Mouse (Mus musculus): ENCODE results near the gene Adamtsl1. TPM values are rescaled to one million over a fixed set of nuclear protein-coding genes. Genes with fewer than 3 reads are reported as not detected.

The Adamtsl1 gene
- polyA plus RNA-seq, 1 experiment from 2014 or later, result 33.3 TPM

DNA sequence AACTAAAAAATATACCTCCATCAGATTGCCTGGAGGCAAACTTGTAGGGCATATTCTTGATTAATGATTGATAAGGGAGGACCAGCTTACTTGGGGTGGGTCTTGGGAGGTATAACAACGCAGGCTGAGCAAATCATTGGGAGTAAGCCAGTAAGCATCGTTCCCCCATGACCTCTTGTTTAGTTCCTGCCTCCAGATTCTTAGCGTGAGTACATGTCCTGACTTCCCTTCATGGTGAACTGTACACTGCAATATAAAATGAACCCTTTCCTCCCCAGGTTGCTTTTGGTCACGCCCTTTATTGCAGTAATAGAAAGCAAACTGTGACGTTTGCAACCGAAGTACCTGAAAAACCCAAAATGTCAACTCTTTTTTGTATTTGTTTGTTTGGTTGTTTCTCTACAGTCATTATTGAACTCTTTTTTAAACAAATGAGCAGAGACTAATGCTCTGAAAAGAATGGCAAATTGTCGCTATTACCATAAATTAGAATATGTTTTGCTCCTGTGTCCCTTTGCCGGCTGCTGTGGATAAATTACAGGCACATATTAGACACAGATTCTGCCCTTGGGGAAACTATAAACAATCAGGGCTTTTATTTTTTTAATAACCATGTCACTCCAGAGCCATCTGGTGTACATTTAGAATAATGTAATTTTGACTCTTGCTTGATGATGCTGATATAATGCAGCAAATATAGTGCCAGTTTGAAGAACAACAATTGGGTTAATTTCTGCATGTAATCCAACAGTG, 310.2 kb downstream of the Adamtsl1 start:
- no peaks in the 10 kb centered on the region for H3K4me1 ChIP-seq (ENCODE audit: control insufficient read depth, insufficient read depth, low read length)
- ATAC-seq (ENCODE audit: insufficient number of reproducible peaks, insufficient read depth, low FRiP score, low read depth), result no peak
- no peak overlapping the region for H3K4me3 ChIP-seq (ENCODE audit: low read depth, low read length)
- 64% methylated on average over 8 of the region's 8 CpGs for WGBS
- H3K9ac ChIP-seq (replicated peaks; ENCODE audit: low read depth, low read length), result no peak overlapping the region
- H3K27ac ChIP-seq (ENCODE audit: low read length), result no peak overlapping the region
- no peak overlapping the region for H3K4me2 ChIP-seq (replicated peaks; ENCODE audit: low read depth, low read length)
- no peaks in the 10 kb centered on the region for H3K9me3 ChIP-seq (ENCODE audit: control insufficient read depth, low read depth, low read length)
- H3K36me3 ChIP-seq (ENCODE audit: control insufficient read depth, insufficient read depth, low read length), result no peaks in the 10 kb centered on the region
- no peaks in the 10 kb centered on the region for H3K27me3 ChIP-seq (ENCODE audit: control insufficient read depth, insufficient read depth, low read length)

DNA sequence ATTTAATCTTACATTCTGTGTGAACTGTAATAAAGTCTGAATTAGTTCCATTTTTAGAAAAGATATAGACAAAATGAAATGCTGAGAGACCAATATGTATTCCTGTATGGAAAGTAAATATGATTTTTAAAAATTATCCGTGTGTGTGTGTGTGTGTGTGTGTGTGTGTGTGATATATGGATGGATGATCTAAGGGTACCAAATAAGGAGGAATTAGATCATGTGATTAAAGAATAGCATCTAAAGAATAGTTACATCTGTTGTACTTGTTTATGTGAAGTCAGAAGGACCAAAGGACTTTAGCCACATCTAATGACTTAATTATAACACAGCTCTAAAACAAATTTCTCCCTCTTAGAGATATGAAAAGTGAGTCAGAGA, 310.7 kb downstream of the Adamtsl1 start:
- no peaks in the 10 kb centered on the region for H3K27me3 ChIP-seq (ENCODE audit: control insufficient read depth, insufficient read depth, low read length)

DNA sequence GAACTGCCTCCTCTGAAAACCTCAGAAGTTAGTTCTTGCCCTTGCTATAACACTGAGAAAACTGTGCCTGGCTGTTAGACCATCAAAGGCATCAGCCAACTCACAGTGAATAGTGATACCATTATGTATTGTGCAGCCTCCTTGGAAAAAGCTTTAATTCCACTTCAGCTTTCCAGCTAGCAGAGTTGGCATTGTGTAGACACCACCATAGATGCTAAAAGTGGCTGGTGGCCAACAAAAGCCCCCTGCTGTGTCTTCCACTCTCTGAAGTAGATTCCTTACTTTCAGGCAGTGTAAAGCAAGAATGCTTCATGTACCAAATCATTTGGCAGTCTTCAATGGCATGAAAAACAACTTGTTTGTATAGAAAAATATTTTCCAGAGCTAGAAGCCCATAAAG, 323.1 kb downstream of the Adamtsl1 start:
- ATAC-seq (ENCODE audit: insufficient number of reproducible peaks, insufficient read depth, low FRiP score, low read depth), result no peak
- Histone ChIP-seq H3K4me3 (ENCODE audit: low read depth, low read length) (no peak overlapping the region), H3K9ac (replicated peaks; ENCODE audit: low read depth, low read length) (no peak overlapping the region), H3K27me3 (ENCODE audit: control insufficient read depth, insufficient read depth, low read length) (no peaks in the 10 kb centered on the region), H3K27ac (ENCODE audit: low read length) (no peak overlapping the region), H3K4me1 (ENCODE audit: control insufficient read depth, insufficient read depth, low read length) (0 out of 2 replicates have a peak, but pooled peaks cover 4% of the 10 kb centered on the region), H3K9me3 (ENCODE audit: control insufficient read depth, low read depth, low read length) (no peaks in the 10 kb centered on the region), H3K36me3 (ENCODE audit: control insufficient read depth, insufficient read depth, low read length) (no peaks in the 10 kb centered on the region), H3K4me2 (replicated peaks; ENCODE audit: low read depth, low read length) (no peak overlapping the region)

More for the DNA sequence above, 310.7 kb downstream of the Adamtsl1 start:
- no peaks in the 10 kb centered on the region for H3K4me1 ChIP-seq (ENCODE audit: control insufficient read depth, insufficient read depth, low read length)
- H3K9ac ChIP-seq (replicated peaks; ENCODE audit: low read depth, low read length), result no peak overlapping the region
- no peak overlapping the region for H3K27ac ChIP-seq (ENCODE audit: low read length)
- WGBS, result 87% methylated on average over 1 of the region's 1 CpGs
- H3K4me3 ChIP-seq (ENCODE audit: low read depth, low read length), result no peak overlapping the region
- no peak for ATAC-seq (ENCODE audit: insufficient number of reproducible peaks, insufficient read depth, low FRiP score, low read depth)
- H3K36me3 ChIP-seq (ENCODE audit: control insufficient read depth, insufficient read depth, low read length), result no peaks in the 10 kb centered on the region
- no peak overlapping the region for H3K4me2 ChIP-seq (replicated peaks; ENCODE audit: low read depth, low read length)
- no peaks in the 10 kb centered on the region for H3K9me3 ChIP-seq (ENCODE audit: control insufficient read depth, low read depth, low read length)

DNA sequence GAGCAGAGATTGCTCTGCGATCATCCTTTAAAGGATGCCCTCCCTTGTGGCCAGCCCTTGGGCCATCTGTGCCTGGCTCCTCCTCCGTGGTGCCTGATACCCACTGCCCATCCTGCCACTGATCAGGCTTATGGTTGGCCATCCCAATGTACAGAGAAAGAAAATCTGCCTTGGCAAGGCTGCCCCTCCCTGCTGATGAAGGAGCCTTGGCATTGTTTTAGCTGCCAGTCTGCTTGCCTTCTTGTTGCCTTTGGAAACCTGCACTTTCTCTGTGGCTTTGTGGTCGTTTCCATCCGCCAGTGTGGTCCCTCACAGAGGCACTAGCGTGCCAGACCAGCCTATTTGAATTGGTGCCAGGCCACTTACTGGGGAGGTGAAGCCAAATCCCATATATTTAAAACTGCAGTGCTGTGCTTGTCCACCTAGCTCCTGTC, 323.6 kb downstream of the Adamtsl1 start:
- no peaks in the 10 kb centered on the region for H3K36me3 ChIP-seq (ENCODE audit: control insufficient read depth, insufficient read depth, low read length)
- H3K9ac ChIP-seq (replicated peaks; ENCODE audit: low read depth, low read length), result no peak overlapping the region
- no peak overlapping the region for H3K4me2 ChIP-seq (replicated peaks; ENCODE audit: low read depth, low read length)
- H3K4me3 ChIP-seq (ENCODE audit: low read depth, low read length), result no peak overlapping the region
- 49% methylated on average over 5 of the region's 5 CpGs for WGBS
- no peaks in the 10 kb centered on the region for H3K9me3 ChIP-seq (ENCODE audit: control insufficient read depth, low read depth, low read length)
- no peaks in the 10 kb centered on the region for H3K27me3 ChIP-seq (ENCODE audit: control insufficient read depth, insufficient read depth, low read length)
- 0 out of 2 replicates have a peak, but pooled peaks cover 4% of the 10 kb centered on the region for H3K4me1 ChIP-seq (ENCODE audit: control insufficient read depth, insufficient read depth, low read length)
- H3K27ac ChIP-seq (ENCODE audit: low read length), result no peak overlapping the region
- ATAC-seq (ENCODE audit: insufficient number of reproducible peaks, insufficient read depth, low FRiP score, low read depth), result no peak

DNA sequence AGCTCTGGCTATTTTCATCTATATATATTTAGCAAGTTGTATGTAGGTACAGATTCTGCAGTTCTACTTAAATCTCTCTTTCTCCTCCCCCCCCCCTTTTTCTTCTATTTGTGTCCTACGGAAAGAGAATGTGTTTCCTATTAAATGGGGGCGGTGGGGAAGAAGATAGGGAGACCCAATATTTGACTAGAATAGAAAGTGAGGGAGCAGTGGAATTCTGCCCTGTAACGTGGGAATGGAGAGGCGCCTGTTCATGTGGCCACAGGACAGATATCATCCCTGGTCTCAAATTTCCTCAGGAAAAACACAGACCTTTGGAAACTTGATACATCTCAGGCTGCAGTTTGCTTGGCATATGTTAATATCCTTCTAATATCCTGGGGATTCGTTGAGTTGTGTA, 324.1 kb downstream of the Adamtsl1 start:
- Histone ChIP-seq H3K9ac (replicated peaks; ENCODE audit: low read depth, low read length) (no peak overlapping the region), H3K27me3 (ENCODE audit: control insufficient read depth, insufficient read depth, low read length) (no peaks in the 10 kb centered on the region), H3K4me2 (replicated peaks; ENCODE audit: low read depth, low read length) (no peak overlapping the region), H3K4me1 (ENCODE audit: control insufficient read depth, insufficient read depth, low read length) (0 out of 2 replicates have a peak, but pooled peaks cover 4% of the 10 kb centered on the region), H3K27ac (ENCODE audit: low read length) (no peak overlapping the region), H3K9me3 (ENCODE audit: control insufficient read depth, low read depth, low read length) (no peaks in the 10 kb centered on the region), H3K36me3 (ENCODE audit: control insufficient read depth, insufficient read depth, low read length) (no peaks in the 10 kb centered on the region), H3K4me3 (ENCODE audit: low read depth, low read length) (no peak overlapping the region)
- no peak for ATAC-seq (ENCODE audit: insufficient number of reproducible peaks, insufficient read depth, low FRiP score, low read depth)
- WGBS, result 37% methylated on average over 5 of the region's 5 CpGs

DNA sequence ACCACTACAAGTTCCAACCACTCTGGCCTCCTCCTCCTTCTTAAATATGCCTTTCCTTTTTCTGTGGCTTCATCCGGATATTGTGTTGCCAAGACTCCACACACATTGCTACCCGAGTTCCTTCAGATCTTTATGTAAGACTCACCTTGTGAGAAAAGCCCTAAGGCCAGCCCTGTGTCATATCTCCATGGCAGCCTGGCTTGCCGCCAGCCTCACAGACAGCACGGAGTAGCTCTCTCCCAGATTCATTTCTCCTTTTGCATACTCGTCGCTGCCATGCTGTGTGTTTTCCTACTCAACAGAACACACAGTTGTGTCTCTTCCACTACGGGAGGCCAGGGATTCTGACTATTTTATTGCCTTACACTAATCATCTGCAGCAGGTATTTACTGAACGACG, 328.1 kb downstream of the Adamtsl1 start:
- H3K9me3 ChIP-seq (ENCODE audit: control insufficient read depth, low read depth, low read length), result no peaks in the 10 kb centered on the region
- no peak overlapping the region for H3K4me2 ChIP-seq (replicated peaks; ENCODE audit: low read depth, low read length)
- 0 out of 2 replicates have a peak, but pooled peaks cover 4% of the 10 kb centered on the region for H3K4me1 ChIP-seq (ENCODE audit: control insufficient read depth, insufficient read depth, low read length)
- no peak overlapping the region for H3K27ac ChIP-seq (ENCODE audit: low read length)
- no peak overlapping the region for H3K9ac ChIP-seq (replicated peaks; ENCODE audit: low read depth, low read length)
- H3K36me3 ChIP-seq (ENCODE audit: control insufficient read depth, insufficient read depth, low read length), result no peaks in the 10 kb centered on the region
- 64% methylated on average over 9 of the region's 9 CpGs for WGBS
- no peaks in the 10 kb centered on the region for H3K27me3 ChIP-seq (ENCODE audit: control insufficient read depth, insufficient read depth, low read length)
- H3K4me3 ChIP-seq (ENCODE audit: low read depth, low read length), result no peak overlapping the region
- no peak for ATAC-seq (ENCODE audit: insufficient number of reproducible peaks, insufficient read depth, low FRiP score, low read depth)

DNA sequence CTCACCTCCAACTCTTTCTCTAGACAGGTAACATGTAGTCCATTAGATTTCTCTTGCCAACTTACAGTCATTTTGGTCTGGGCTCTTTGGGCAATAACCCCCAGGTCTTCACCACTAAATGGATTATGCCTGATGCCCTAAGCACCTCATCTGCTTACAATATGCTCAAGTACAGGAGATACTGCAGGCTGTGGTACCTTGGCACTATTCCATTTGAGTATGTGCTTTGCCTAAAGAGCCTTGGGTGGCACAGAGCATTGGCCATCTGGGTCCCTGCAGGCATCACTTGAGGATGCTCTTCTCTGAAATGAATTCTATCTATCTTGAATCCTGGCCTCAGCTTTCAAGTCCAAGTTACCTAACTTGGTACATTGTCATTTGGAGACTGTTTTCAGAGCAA, 330.4 kb downstream of the Adamtsl1 start:
- no peaks in the 10 kb centered on the region for H3K4me1 ChIP-seq (ENCODE audit: control insufficient read depth, insufficient read depth, low read length)
- no peak overlapping the region for H3K9ac ChIP-seq (replicated peaks; ENCODE audit: low read depth, low read length)
- no peaks in the 10 kb centered on the region for H3K9me3 ChIP-seq (ENCODE audit: control insufficient read depth, low read depth, low read length)
- H3K36me3 ChIP-seq (ENCODE audit: control insufficient read depth, insufficient read depth, low read length), result no peaks in the 10 kb centered on the region
- H3K4me2 ChIP-seq (replicated peaks; ENCODE audit: low read depth, low read length), result no peak overlapping the region
- H3K27ac ChIP-seq (ENCODE audit: low read length), result no peak overlapping the region
- no peak for ATAC-seq (ENCODE audit: insufficient number of reproducible peaks, insufficient read depth, low FRiP score, low read depth)
- H3K27me3 ChIP-seq (ENCODE audit: control insufficient read depth, insufficient read depth, low read length), result no peaks in the 10 kb centered on the region
- H3K4me3 ChIP-seq (ENCODE audit: low read depth, low read length), result no peak overlapping the region

DNA sequence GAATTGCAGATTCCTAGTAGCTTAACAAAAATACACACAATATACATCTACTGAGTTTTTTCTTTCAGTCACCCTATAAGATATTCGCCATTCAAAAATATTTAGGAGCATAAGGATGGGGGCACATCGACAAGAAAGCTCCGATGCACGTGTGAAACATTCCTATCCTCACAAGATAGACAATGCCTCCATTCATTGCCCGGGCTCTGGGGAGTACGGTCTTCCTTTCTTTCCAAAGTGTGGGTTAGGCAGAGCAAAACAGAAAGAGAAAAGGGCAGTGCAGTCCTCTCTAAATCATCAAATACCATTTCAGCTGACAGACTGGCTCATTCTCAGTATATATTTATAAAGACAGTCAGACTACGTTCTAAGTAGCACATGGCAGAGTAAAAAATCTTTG, 332.0 kb downstream of the Adamtsl1 start:
- 52% methylated on average over 7 of the region's 7 CpGs for WGBS
- Histone ChIP-seq H3K9ac (replicated peaks; ENCODE audit: low read depth, low read length) (no peak overlapping the region), H3K4me3 (ENCODE audit: low read depth, low read length) (no peak overlapping the region), H3K4me1 (ENCODE audit: control insufficient read depth, insufficient read depth, low read length) (no peaks in the 10 kb centered on the region), H3K27me3 (ENCODE audit: control insufficient read depth, insufficient read depth, low read length) (no peaks in the 10 kb centered on the region), H3K9me3 (ENCODE audit: control insufficient read depth, low read depth, low read length) (no peaks in the 10 kb centered on the region), H3K4me2 (replicated peaks; ENCODE audit: low read depth, low read length) (no peak overlapping the region), H3K36me3 (ENCODE audit: control insufficient read depth, insufficient read depth, low read length) (no peaks in the 10 kb centered on the region), H3K27ac (ENCODE audit: low read length) (no peak overlapping the region)
- no peak for ATAC-seq (ENCODE audit: insufficient number of reproducible peaks, insufficient read depth, low FRiP score, low read depth)

DNA sequence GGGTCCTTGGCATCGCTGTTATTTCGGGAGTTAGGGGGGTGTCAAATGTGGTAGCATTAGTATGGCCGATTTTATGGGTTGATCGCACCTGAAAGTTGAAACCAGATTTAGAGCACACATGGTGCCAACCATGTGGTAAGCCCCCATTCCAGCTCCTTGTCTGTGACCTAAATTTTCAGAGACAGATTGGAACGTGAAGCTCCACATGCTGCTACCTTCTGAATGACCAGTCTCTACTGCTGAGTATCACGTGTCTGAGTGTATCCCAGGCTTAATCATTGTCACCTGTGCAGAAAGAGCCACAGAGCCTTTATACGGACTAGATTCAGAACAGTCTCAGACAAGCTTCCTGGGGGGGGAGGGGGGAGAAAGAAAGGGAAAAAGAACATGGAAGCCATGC, 339.4 kb downstream of the Adamtsl1 start:
- WGBS, result 86% methylated on average over 7 of the region's 7 CpGs
- Histone ChIP-seq H3K27me3 (ENCODE audit: control insufficient read depth, insufficient read depth, low read length) (no peaks in the 10 kb centered on the region), H3K27ac (ENCODE audit: low read length) (no peak overlapping the region), H3K4me1 (ENCODE audit: control insufficient read depth, insufficient read depth, low read length) (no peaks in the 10 kb centered on the region), H3K4me2 (replicated peaks; ENCODE audit: low read depth, low read length) (no peak overlapping the region), H3K9ac (replicated peaks; ENCODE audit: low read depth, low read length) (no peak overlapping the region), H3K4me3 (ENCODE audit: low read depth, low read length) (no peak overlapping the region), H3K36me3 (ENCODE audit: control insufficient read depth, insufficient read depth, low read length) (no peaks in the 10 kb centered on the region), H3K9me3 (ENCODE audit: control insufficient read depth, low read depth, low read length) (no peaks in the 10 kb centered on the region)
- no peak for ATAC-seq (ENCODE audit: insufficient number of reproducible peaks, insufficient read depth, low FRiP score, low read depth)
